Mouse (Mus musculus): ENCODE data around the gene Adgrf3. TPM values are rescaled to one million over a fixed set of nuclear protein-coding genes. Genes with fewer than 3 reads are reported as not detected.

The Adgrf3 gene
- polyA plus RNA-seq, 1 experiment from 2014 or later: not detected

DNA sequence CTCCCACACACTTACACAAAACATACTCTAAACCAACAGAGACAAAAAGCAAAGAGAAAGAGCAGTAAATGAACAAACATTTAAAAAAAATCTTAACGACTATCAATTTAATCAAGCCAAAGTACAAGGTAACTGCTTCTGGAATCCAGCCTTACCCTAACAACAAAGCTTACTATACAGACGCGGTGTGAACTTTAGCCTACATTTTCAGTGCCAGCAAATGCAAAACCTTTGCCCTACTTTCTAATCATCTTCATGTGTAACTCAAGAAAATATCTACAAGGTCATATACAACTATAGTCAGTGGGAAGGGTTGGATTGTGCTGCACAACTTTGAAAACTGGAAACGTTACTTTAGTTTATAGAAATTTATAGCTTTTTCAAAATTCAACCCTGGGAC, 53.5 kb downstream of the Adgrf3 start:
- WGBS: 66% methylated on average over 4 of the region's 4 CpGs
- H3K9me3 ChIP-seq: no peaks in the 10 kb centered on the region
- no peaks in the 10 kb centered on the region for H3K27me3 ChIP-seq
- peaks cover 12% of the 10 kb centered on the region for H3K36me3 ChIP-seq
- peaks cover 15% of the 10 kb centered on the region for H3K4me1 ChIP-seq (replicated peaks)
- no peak overlapping the region for H3K4me2 ChIP-seq
- no peak overlapping the region for H3K27ac ChIP-seq
- H3K4me3 ChIP-seq (replicated peaks): no peak overlapping the region
- H3K9ac ChIP-seq (replicated peaks): no peak overlapping the region
- no peak for ATAC-seq (ENCODE audit: insufficient number of reproducible peaks, insufficient read depth, low FRiP score, low TSS enrichment, low read depth)

DNA sequence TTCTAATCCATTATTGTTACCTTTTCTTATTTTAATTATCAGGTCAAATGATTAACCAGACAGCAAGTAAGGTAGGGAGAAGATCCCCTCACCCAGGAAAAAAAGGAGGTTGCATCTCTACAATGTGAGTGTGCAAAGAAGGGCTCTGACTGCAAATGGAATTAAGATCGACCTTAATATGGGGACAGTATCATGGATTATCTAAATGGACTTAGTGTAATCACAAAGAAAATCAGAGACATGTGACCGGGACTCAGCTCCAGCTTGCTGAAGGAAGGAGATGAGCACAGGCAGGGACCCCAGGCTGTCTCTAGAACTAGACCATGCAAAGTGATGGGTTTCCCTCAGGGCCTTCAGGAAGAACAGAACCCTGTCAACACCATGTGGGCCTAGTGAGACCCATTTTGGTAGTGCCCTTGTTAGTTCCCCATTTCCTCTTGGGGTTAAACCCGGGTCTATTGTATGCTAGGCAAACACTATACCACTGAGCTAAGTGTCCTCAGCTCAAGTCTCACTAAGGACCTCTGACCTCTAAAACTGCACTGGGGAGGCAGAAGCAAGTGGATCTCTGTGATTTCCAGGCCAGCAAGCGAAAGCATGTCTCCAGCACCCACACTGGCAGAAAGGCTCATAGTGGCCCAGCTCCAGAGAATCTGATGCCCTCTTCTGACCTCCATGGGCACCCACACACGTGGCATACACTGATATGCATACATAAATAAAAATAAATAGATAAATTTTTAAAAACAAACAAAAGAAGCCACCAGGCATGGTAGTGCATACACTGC, 57.2 kb downstream of the Adgrf3 start:
- Histone ChIP-seq H3K9ac (replicated peaks) (no peak overlapping the region), H3K9me3 (no peaks in the 10 kb centered on the region), H3K4me1 (replicated peaks) (0 out of 2 replicates have a peak, but pooled peaks cover 4% of the 10 kb centered on the region), H3K4me3 (replicated peaks) (no peak overlapping the region), H3K36me3 (peaks cover 46% of the 10 kb centered on the region), H3K27ac (no peak overlapping the region), H3K27me3 (no peaks in the 10 kb centered on the region), H3K4me2 (no peak overlapping the region)
- WGBS: 86% methylated on average over 5 of the region's 5 CpGs
- no peak for ATAC-seq (ENCODE audit: insufficient number of reproducible peaks, insufficient read depth, low FRiP score, low TSS enrichment, low read depth)

DNA sequence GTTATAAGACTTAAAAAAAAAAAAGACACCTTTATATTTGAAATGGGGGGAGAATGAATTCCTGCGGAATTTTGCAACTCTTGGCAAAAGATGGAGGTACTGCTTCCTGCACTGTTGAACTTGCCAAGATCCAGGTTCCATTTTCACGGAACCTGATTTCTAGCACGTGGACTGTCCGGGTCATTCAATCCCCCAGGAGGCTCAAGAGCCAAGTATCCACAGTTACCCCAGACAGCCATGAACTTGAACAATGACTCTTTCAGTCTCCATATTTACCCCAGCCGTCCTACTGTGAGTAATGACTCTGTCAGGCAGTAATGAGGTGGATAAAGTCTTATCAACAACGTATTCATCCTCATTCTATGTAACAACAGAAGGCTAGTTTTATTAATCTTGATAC, 59.0 kb downstream of the Adgrf3 start:
- 95% methylated on average over 6 of the region's 6 CpGs for WGBS
- no peaks in the 10 kb centered on the region for H3K4me1 ChIP-seq (replicated peaks)
- no peak for ATAC-seq (ENCODE audit: insufficient number of reproducible peaks, insufficient read depth, low FRiP score, low TSS enrichment, low read depth)
- no peak overlapping the region for H3K27ac ChIP-seq
- H3K9me3 ChIP-seq: no peaks in the 10 kb centered on the region
- H3K36me3 ChIP-seq: peaks cover 63% of the 10 kb centered on the region
- no peaks in the 10 kb centered on the region for H3K27me3 ChIP-seq
- no peak overlapping the region for H3K9ac ChIP-seq (replicated peaks)
- H3K4me3 ChIP-seq (replicated peaks): no peak overlapping the region
- no peak overlapping the region for H3K4me2 ChIP-seq

MicroRNA genes within 50 kb of the gene (microRNA counts, 519-probe panel; counts per million panel counts)
- 4,782 counts per million, percentile 42 among the panel's probes with 10 or more counts for microRNA mmu-miR-1960

Small RNA genes lying within 50 kb of the gene (microRNA-seq; reads per million reads assigned to microRNA genes)
- not detected for gene Mir1960

Other genes with a start within 250 kb of the Adgrf3 start
- not detected in 2 replicates for gene Il6, start 192.6 kb downstream of the Adgrf3 start, polyA plus RNA-seq (2016; fragmentation: Nextera tagmentation; extraction: Ambion mirVana)
- gene Tyms, start 132.1 kb downstream of the Adgrf3 start, polyA plus RNA-seq (2016; fragmentation: Nextera tagmentation; extraction: Ambion mirVana): 346 and 354 TPM in 2 replicates
- 0.70 and 0.76 TPM in 2 replicates for gene Garem2, start 100.6 kb downstream of the Adgrf3 start, polyA plus RNA-seq (2016; fragmentation: Nextera tagmentation; extraction: Ambion mirVana)
- gene 3110082J24Rik, start 99.6 kb downstream of the Adgrf3 start, polyA plus RNA-seq (2016; fragmentation: Nextera tagmentation; extraction: Ambion mirVana): not detected in 2 replicates
- gene Hadha, start 50.6 kb downstream of the Adgrf3 start, polyA plus RNA-seq (2016; fragmentation: Nextera tagmentation; extraction: Ambion mirVana): 119 and 126 TPM in 2 replicates
- 118 and 124 TPM in 2 replicates for gene Hadhb, start 50.5 kb downstream of the Adgrf3 start, polyA plus RNA-seq (2016; fragmentation: Nextera tagmentation; extraction: Ambion mirVana)
- 20.0 and 22.0 TPM in 2 replicates for gene Selenoi, start 26.9 kb upstream of the Adgrf3 start, polyA plus RNA-seq (2016; fragmentation: Nextera tagmentation; extraction: Ambion mirVana)
- 0.14 and 0.26 TPM in 2 replicates for gene Drc1, start 75.7 kb upstream of the Adgrf3 start, polyA plus RNA-seq (2016; fragmentation: Nextera tagmentation; extraction: Ambion mirVana)